Mouse (Mus musculus) heart, adult 9 months (tissue): ENCODE data around the gene Otop1.

Experiments used
- DNase-seq, 2 experiments: peaks; one replicate each; pipeline ENCODE4 v3.0.0; 2022; ENCODE audit warnings: low spot score in 2 of 2

Gene Otop1

GRCm38 (mm10) chr5:38301761-38302411 is 26.1 kb downstream of the Otop1 start:
- DNase-seq, result no peak

- DNase-seq, result no peak
Measured at GRCm38 (mm10) chr5:38302651-38303050, 26.9 kb downstream of the Otop1 start.

DNA sequence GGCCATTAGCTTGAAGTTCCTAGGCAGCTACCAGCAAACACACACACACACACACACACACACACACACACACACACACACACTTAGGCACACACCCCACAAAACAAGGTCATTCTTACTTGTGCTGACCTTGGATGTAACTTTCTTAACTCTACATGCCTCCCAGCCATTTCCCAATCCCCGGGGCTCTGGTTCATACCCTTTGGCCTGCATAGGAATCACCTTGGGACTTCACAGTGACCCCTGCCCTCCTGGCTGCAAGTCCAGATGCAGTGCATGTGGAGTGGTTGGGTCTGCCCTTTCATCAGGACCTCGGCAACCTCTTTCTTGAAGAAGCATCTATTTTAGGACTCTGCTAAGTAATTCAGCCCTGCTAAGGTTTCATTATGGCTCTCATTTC is 29.5 kb downstream of the Otop1 start:
- no peak for DNase-seq

- peak; percentile 69 to 88 for DNase-seq
Measured at GRCm38 (mm10) chr5:38307255-38308101, 31.7 kb downstream of the Otop1 start.

DNA sequence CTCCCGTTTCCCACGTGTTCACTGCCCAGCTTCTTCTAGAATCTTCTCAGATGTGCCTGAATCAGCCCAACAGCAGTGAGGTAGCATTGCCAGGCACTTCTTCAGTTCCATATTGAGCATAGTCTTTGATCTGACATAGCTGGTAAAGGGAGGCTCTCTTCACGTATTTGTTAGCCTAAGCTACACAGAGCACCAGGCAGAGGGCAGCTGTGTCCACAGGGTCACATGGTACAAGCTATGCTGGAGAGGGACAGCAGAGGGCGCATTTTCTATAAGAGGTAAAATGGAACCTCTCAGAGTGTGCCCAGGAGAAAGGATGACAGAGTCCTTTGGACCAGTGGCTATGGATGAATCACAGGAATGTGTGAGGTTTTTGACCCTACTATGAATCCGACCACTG is 33.1 kb downstream of the Otop1 start:
- peak; percentile 8 for DNase-seq

DNA sequence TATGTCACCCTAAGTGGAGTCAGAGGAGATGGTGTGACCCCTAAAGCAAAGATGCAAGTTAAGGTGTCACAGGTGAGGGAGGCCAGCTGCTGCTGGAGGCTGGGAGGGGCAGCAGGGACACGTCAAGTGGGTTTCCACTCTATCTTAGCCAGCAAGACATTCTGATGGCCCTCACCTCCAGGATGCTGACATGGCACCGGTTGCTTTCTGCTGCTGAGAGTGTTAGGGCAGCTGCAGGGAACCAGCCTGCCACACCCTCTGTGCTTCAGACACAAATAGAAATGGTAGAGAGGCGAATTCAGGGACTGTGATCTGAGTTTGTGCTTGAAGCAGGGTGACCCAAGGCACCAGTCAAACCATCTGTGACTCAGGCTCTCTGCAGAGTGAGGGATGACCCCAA is 34.0 kb downstream of the Otop1 start:
- DNase-seq, result no peak

DNA sequence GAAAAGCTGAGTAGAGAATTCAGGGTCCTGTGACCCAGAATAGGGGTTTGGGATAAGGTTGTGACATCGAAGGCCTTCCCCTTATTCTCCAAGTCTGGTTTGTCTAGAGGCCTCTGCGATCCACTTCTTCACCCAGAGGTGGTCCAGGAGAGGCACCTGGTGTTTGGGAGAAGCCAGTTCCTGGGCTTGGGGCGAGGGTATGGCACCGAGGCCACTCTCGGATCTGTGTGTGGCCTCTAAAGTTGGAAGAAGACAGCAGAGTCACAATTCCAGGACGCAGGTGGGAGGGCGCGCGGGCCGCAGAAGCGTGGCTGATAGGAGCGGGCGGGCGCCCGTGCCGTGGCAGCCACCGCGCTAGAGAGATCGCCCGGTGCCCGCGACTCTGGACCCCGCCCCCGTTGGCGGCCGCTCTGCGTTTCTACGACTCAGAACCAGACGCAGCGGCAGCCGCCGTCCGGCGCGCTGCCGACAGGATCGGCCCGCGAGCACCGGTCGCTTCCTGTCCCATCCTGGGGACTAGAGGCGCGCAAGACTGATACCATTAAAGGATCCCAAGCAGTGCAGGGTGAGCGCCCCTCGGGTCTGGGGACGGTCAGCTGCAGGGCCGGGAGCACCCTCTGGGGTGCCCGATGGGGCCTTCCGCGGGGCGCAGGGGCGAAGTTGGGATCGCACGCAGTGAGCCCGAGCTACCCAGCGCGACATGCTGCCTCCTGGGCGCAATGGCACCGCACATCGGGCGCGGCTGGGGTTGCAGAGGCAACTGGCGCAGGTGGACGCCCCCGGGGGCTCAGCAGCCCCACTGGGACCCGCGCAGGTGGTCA is 43.4 kb downstream of the Otop1 start, which contains the start of gene Drd5:
Gene Drd5 (plus strand): TSS at position 402 of the 821 bp plus-strand sequence.
- DNase-seq, result no peak

DNA sequence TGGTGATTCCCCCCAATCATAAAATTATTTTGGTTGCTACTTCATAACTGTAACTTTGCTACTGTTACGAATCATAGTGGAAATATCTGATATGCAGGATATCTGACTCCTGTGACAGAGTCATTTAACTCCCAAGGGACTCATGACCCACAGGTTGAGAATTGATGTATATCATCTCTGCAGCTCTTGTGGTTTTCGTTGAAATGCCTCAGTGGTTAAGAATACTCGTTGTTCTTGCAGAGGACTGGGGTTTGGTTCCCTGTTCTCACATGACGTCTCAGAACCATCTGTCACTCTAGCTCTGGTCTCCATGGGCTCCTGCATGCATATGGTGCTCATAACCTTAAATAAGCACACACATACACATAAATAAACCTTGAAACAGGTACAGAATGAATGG is 57.6 kb downstream of the Otop1 start:
- no peak for DNase-seq

GRCm38 (mm10) chr5:38334582-38334981 is 58.8 kb downstream of the Otop1 start:
- no peak for DNase-seq

GRCm38 (mm10) chr5:38343101-38343500 is 67.3 kb downstream of the Otop1 start:
- no peak for DNase-seq

DNA sequence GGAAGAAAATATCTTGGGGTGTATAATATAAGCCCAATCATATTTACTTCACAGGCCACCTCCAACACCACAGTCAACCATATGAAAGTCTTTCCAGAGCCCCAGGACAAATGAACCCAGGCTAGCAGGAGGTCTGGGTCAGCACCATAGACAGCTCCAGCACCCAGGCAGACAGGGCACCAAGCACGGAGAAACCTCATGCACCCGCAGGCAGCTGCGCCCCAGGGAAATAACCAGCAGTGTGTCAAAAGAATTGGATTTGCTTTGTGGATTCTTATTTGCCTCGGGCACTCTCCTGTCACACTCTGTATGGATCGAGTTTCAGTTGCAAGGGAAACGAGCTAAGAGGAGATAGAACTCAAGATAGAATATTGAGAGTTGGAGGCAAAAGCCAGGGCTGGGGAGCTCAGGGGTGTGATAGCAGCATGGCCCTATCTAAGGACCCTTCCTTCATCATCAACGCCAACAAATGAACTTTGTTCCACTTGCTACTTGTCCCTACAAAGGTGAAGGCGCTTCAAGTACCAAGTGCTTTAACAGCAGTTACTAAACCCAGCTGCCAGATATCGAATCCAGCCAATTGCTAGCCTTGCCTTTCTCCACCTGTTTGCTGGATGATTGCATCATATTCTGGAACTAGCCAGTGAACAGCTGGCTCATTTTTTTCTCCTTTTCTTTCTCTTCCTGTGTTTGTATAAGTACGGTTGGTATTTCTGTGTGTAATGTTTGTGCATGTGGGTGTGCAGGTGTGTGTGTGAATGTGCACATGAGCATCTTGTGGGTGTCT is 71.1 kb downstream of the Otop1 start:
- no peak for DNase-seq

- DNase-seq, result no peak
Measured at GRCm38 (mm10) chr5:38350351-38350929, 74.7 kb downstream of the Otop1 start.
